Mouse (Mus musculus): ENCODE results near the gene Nipsnap1. TPM values are rescaled to one million over a fixed set of nuclear protein-coding genes. Genes with fewer than 3 reads are reported as not detected.
A peak's percentile ranks its signal among the peaks of the same experiment; 100 is the strongest.

Nipsnap1 gene
- polyA plus RNA-seq, 1 experiment: 77.7 TPM

GRCm38 (mm10) chr11:4838235-4838634 lies 35.5 kb upstream of the Nipsnap1 start:
- Histone ChIP-seq H3K4me3 (ENCODE audit: insufficient read depth, low read length) (no peak overlapping the region), H3K27ac (ENCODE audit: insufficient read depth, low read length) (no peak overlapping the region), H3K4me1 (ENCODE audit: control insufficient read depth, insufficient read depth, low read length) (no peaks in the 10 kb centered on the region; the same call in 1 of the 2 replicates)
- TF ChIP-seq POLR2A (IDR thresholded peaks at IDR 0.05; ENCODE audit: extremely low read depth, insufficient read depth, low read length) (no peak), CTCF (IDR thresholded peaks at IDR 0.05; ENCODE audit: extremely low read depth, insufficient read depth, low read length) (no peak)

GRCm38 (mm10) chr11:4840942-4841526 lies 32.7 kb upstream of the Nipsnap1 start:
- no peak for TF ChIP-seq POLR2A (IDR thresholded peaks at IDR 0.05; ENCODE audit: extremely low read depth, insufficient read depth, low read length)
- no peak for TF ChIP-seq CTCF (IDR thresholded peaks at IDR 0.05; ENCODE audit: extremely low read depth, insufficient read depth, low read length)
- Histone ChIP-seq H3K27ac (ENCODE audit: insufficient read depth, low read length) (no peak overlapping the region), H3K4me3 (ENCODE audit: insufficient read depth, low read length) (no peak overlapping the region), H3K4me1 (ENCODE audit: control insufficient read depth, insufficient read depth, low read length) (no peaks in the 10 kb centered on the region)

GRCm38 (mm10) chr11:4848483-4849248 lies 25.1 kb upstream of the Nipsnap1 start:
- peaks cover 2% of the 10 kb centered on the region; the same call in 1 of the 2 replicates for H3K4me1 ChIP-seq (ENCODE audit: control insufficient read depth, insufficient read depth, low read length)
- TF ChIP-seq CTCF (IDR thresholded peaks at IDR 0.05; ENCODE audit: extremely low read depth, insufficient read depth, low read length) (no peak), POLR2A (IDR thresholded peaks at IDR 0.05; ENCODE audit: extremely low read depth, insufficient read depth, low read length) (no peak)
- H3K27ac ChIP-seq (ENCODE audit: insufficient read depth, low read length): no peak overlapping the region
- peak overlapping the region; percentile 96 for H3K4me3 ChIP-seq (ENCODE audit: insufficient read depth, low read length)

- peaks cover 2% of the 10 kb centered on the region; the same call in 1 of the 2 replicates for H3K4me1 ChIP-seq (ENCODE audit: control insufficient read depth, insufficient read depth, low read length)
- TF ChIP-seq CTCF (IDR thresholded peaks at IDR 0.05; ENCODE audit: extremely low read depth, insufficient read depth, low read length): no peak
- peak; percentile 40; the same call in 1 of the 2 replicates for TF ChIP-seq POLR2A (IDR thresholded peaks at IDR 0.05; ENCODE audit: extremely low read depth, insufficient read depth, low read length)
- no peak within 1 kb of the TSS for H3K27ac ChIP-seq (ENCODE audit: insufficient read depth, low read length)
- H3K4me3 ChIP-seq (ENCODE audit: insufficient read depth, low read length): peak within 1 kb of the TSS; percentile 96
These were observed 24.4 kb upstream of the Nipsnap1 start, which contains the start of gene Nf2 for GRCm38 (mm10) chr11:4849258-4849943. Gene Nf2 (minus strand): TSS chr11:4849536.

GRCm38 (mm10) chr11:4850404-4850803 lies 23.3 kb upstream of the Nipsnap1 start:
- TF ChIP-seq CTCF (IDR thresholded peaks at IDR 0.05; ENCODE audit: extremely low read depth, insufficient read depth, low read length) (no peak), POLR2A (IDR thresholded peaks at IDR 0.05; ENCODE audit: extremely low read depth, insufficient read depth, low read length) (no peak)
- Histone ChIP-seq H3K4me3 (ENCODE audit: insufficient read depth, low read length) (no peak overlapping the region), H3K27ac (ENCODE audit: insufficient read depth, low read length) (no peak overlapping the region), H3K4me1 (ENCODE audit: control insufficient read depth, insufficient read depth, low read length) (peaks cover 2% of the 10 kb centered on the region; the same call in 1 of the 2 replicates)

- H3K4me1 ChIP-seq (ENCODE audit: control insufficient read depth, insufficient read depth, low read length): peaks cover under 1% of the 10 kb centered on the region; the same call in 1 of the 2 replicates
- TF ChIP-seq CTCF (IDR thresholded peaks at IDR 0.05; ENCODE audit: extremely low read depth, insufficient read depth, low read length) (no peak), POLR2A (IDR thresholded peaks at IDR 0.05; ENCODE audit: extremely low read depth, insufficient read depth, low read length) (no peak)
- H3K27ac ChIP-seq (ENCODE audit: insufficient read depth, low read length): no peak overlapping the region
- H3K4me3 ChIP-seq (ENCODE audit: insufficient read depth, low read length): no peak overlapping the region
These were observed 20.7 kb upstream of the Nipsnap1 start for GRCm38 (mm10) chr11:4853021-4853420.

- Histone ChIP-seq H3K27ac (ENCODE audit: insufficient read depth, low read length) (no peak overlapping the region), H3K4me3 (ENCODE audit: insufficient read depth, low read length) (no peak overlapping the region), H3K4me1 (ENCODE audit: control insufficient read depth, insufficient read depth, low read length) (no peaks in the 10 kb centered on the region)
- TF ChIP-seq CTCF (IDR thresholded peaks at IDR 0.05; ENCODE audit: extremely low read depth, insufficient read depth, low read length) (no peak), POLR2A (IDR thresholded peaks at IDR 0.05; ENCODE audit: extremely low read depth, insufficient read depth, low read length) (no peak)
These were observed 19.6 kb upstream of the Nipsnap1 start for GRCm38 (mm10) chr11:4854181-4854580.

GRCm38 (mm10) chr11:4858416-4858815 lies 15.3 kb upstream of the Nipsnap1 start:
- no peak for TF ChIP-seq CTCF (IDR thresholded peaks at IDR 0.05; ENCODE audit: extremely low read depth, insufficient read depth, low read length)
- TF ChIP-seq POLR2A (IDR thresholded peaks at IDR 0.05; ENCODE audit: extremely low read depth, insufficient read depth, low read length): no peak
- Histone ChIP-seq H3K4me3 (ENCODE audit: insufficient read depth, low read length) (no peak overlapping the region), H3K27ac (ENCODE audit: insufficient read depth, low read length) (no peak overlapping the region), H3K4me1 (ENCODE audit: control insufficient read depth, insufficient read depth, low read length) (no peaks in the 10 kb centered on the region)

GRCm38 (mm10) chr11:4860986-4861385 lies 12.8 kb upstream of the Nipsnap1 start:
- Histone ChIP-seq H3K4me1 (ENCODE audit: control insufficient read depth, insufficient read depth, low read length) (no peaks in the 10 kb centered on the region), H3K27ac (ENCODE audit: insufficient read depth, low read length) (no peak overlapping the region), H3K4me3 (ENCODE audit: insufficient read depth, low read length) (no peak overlapping the region)
- TF ChIP-seq CTCF (IDR thresholded peaks at IDR 0.05; ENCODE audit: extremely low read depth, insufficient read depth, low read length) (no peak), POLR2A (IDR thresholded peaks at IDR 0.05; ENCODE audit: extremely low read depth, insufficient read depth, low read length) (no peak)

Measured in cortical plate, adult 2 months (tissue).